Comparison of ENCODE assay signal across 8 mouse cellular contexts in the genomic region with DNA sequence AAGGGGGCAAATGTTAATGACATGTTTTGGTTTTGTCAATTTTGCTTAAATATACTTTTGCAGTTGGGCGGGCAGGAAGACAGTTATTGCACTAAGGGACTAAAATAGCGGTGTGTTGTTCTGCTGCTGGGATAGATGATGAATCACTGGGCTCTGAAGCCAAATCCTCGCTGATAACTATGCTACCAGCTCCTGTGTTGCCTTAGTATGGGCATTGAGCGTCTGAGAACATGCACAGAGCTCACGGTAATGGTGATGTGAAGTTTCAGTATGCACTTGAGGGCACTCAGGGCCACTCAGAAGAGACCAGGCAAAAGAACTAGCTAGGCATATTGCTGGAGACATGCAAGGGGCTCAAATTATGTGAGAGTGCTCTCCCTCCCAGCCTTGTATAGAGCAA.
DNase-seq lines count a peak whose midpoint lies in the region; ATAC-seq and TF ChIP-seq lines count a peak whose summit lies in the region.

No protein-coding gene starts in this region.

- no peak for TF ChIP-seq CTCF in bone marrow, adult 2 months (IDR thresholded peaks at IDR 0.05; ENCODE audit: control insufficient read depth, insufficient read depth, low read length)
- TF ChIP-seq CTCF in small intestine, adult 2 months (IDR thresholded peaks at IDR 0.05; ENCODE audit: extremely low read depth, insufficient read length, insufficient replicate concordance, low read depth, low read length): no peak

- no peak for DNase-seq in kidney, postnatal 10 days
- DNase-seq in spleen, postnatal 36 days (ENCODE audit: low spot score in 2 of 2): no peak
- no peak for DNase-seq in cerebellum, postnatal 36 days

- WGBS in kidney, embryonic 15.5 days: 7% methylated on average over 5 of the region's 5 CpGs
- 3% methylated on average over 5 of the region's 5 CpGs for WGBS in bone marrow, adult 2 months
- 6% methylated on average over 5 of the region's 5 CpGs for WGBS in heart, embryonic 13.5 days
- WGBS in liver, embryonic 12.5 days (ENCODE audit: insufficient replicate concordance): 35% methylated on average over 5 of the region's 5 CpGs
- WGBS in small intestine, adult 2 months: 4% methylated on average over 5 of the region's 5 CpGs

- no peaks in the 10 kb centered on the region for H3K27me3 ChIP-seq in kidney, embryonic 15.5 days
- H3K27me3 ChIP-seq in heart, embryonic 13.5 days (replicated peaks): no peaks in the 10 kb centered on the region
- H3K27me3 ChIP-seq in liver, embryonic 12.5 days (replicated peaks): no peaks in the 10 kb centered on the region
- H3K27me3 ChIP-seq in small intestine, adult 2 months (ENCODE audit: control insufficient read depth, insufficient read depth, low read length): no peaks in the 10 kb centered on the region

- peak overlapping the region; percentile 80 for H3K9ac ChIP-seq in kidney, embryonic 15.5 days
- H3K9ac ChIP-seq in heart, embryonic 13.5 days: peak overlapping the region; percentile 97
- H3K9ac ChIP-seq in liver, embryonic 12.5 days: peak overlapping the region; percentile 86

- ATAC-seq in kidney, embryonic 15.5 days (replicated peaks; ENCODE audit: low FRiP score): no peak
- ATAC-seq in heart, embryonic 13.5 days (ENCODE audit: extremely low read depth, insufficient number of reproducible peaks, low FRiP score, low TSS enrichment): no peak; the same call in 1 of the 2 replicates
- no peak for ATAC-seq in liver, embryonic 12.5 days

- peak overlapping the region; percentile 74 for H3K4me2 ChIP-seq in kidney, embryonic 15.5 days
- peak overlapping the region; percentile 83 for H3K4me2 ChIP-seq in heart, embryonic 13.5 days
- H3K4me2 ChIP-seq in liver, embryonic 12.5 days: peak overlapping the region; percentile 97

- H3K4me3 ChIP-seq in kidney, embryonic 15.5 days (replicated peaks): peak overlapping the region; percentile 85
- H3K4me3 ChIP-seq in bone marrow, adult 2 months (replicated peaks; ENCODE audit: control insufficient read depth, low read depth, low read length): peak overlapping the region; percentile 25
- H3K4me3 ChIP-seq in heart, embryonic 13.5 days: peak overlapping the region; percentile 85
- H3K4me3 ChIP-seq in liver, embryonic 12.5 days: peak overlapping the region; percentile 77
- H3K4me3 ChIP-seq in small intestine, adult 2 months (ENCODE audit: low read depth, low read length): peak overlapping the region; percentile 21; the same call in 1 of the 2 replicates

- H3K4me1 ChIP-seq in kidney, embryonic 15.5 days: peaks cover 66% of the 10 kb centered on the region
- H3K4me1 ChIP-seq in bone marrow, adult 2 months (ENCODE audit: control insufficient read depth, insufficient read depth, low read length): peaks cover 1% of the 10 kb centered on the region; the same call in 1 of the 2 replicates
- H3K4me1 ChIP-seq in heart, embryonic 13.5 days: peaks cover 67% of the 10 kb centered on the region
- H3K4me1 ChIP-seq in liver, embryonic 12.5 days: peaks cover 26% of the 10 kb centered on the region
- peaks cover 29% of the 10 kb centered on the region for H3K4me1 ChIP-seq in small intestine, adult 2 months (ENCODE audit: control insufficient read depth, insufficient read depth, insufficient read length, low read length)

- TF ChIP-seq POLR2A in bone marrow, adult 2 months (IDR thresholded peaks at IDR 0.05; ENCODE audit: borderline replicate concordance, control insufficient read depth, low read depth, low read length): no peak
- TF ChIP-seq POLR2A in small intestine, adult 2 months (IDR thresholded peaks at IDR 0.05; ENCODE audit: low read depth, low read length): no peak

- H3K9me3 ChIP-seq in kidney, embryonic 15.5 days (replicated peaks): no peaks in the 10 kb centered on the region
- no peaks in the 10 kb centered on the region for H3K9me3 ChIP-seq in heart, embryonic 13.5 days
- no peaks in the 10 kb centered on the region for H3K9me3 ChIP-seq in liver, embryonic 12.5 days (replicated peaks)

- peak overlapping the region; percentile 98 for H3K27ac ChIP-seq in kidney, embryonic 15.5 days
- H3K27ac ChIP-seq in bone marrow, adult 2 months (ENCODE audit: control insufficient read depth, insufficient read depth, low read depth, low read length, poor library complexity): no peak overlapping the region
- peak overlapping the region; percentile 99 for H3K27ac ChIP-seq in heart, embryonic 13.5 days (replicated peaks)
- no peak overlapping the region for H3K27ac ChIP-seq in liver, embryonic 12.5 days
- peak overlapping the region; percentile 98 for H3K27ac ChIP-seq in small intestine, adult 2 months (ENCODE audit: insufficient read depth, low read depth, low read length)

- peaks cover 7% of the 10 kb centered on the region for H3K36me3 ChIP-seq in kidney, embryonic 15.5 days
- peaks cover 29% of the 10 kb centered on the region for H3K36me3 ChIP-seq in heart, embryonic 13.5 days
- peaks cover 9% of the 10 kb centered on the region; the same call in 1 of the 2 replicates for H3K36me3 ChIP-seq in liver, embryonic 12.5 days
- H3K36me3 ChIP-seq in small intestine, adult 2 months (ENCODE audit: control insufficient read depth, insufficient read depth, low read length): peaks cover 4% of the 10 kb centered on the region; the same call in 1 of the 2 replicates

Comparison
In these comparisons a context has a peak if more than half of its experiments do, and no peak if none do; other contexts are left out.
1. H3K27ac ChIP-seq: peak in kidney, embryonic 15.5 days (single experiment), heart, embryonic 13.5 days (single experiment) and small intestine, adult 2 months (single experiment); none in bone marrow, adult 2 months (single experiment) and liver, embryonic 12.5 days (single experiment).
2. H3K4me3 ChIP-seq: peak in every context shown above with its lines; median percentile 85 in kidney, embryonic 15.5 days; 85 in heart, embryonic 13.5 days; 77 in liver, embryonic 12.5 days; 25 in bone marrow, adult 2 months; 21 in small intestine, adult 2 months.
3. Peak in every context shown above with its lines, with median percentiles within 50 percentile points of each other: H3K4me2 ChIP-seq and H3K9ac ChIP-seq.